Mouse (Mus musculus) gastrocnemius, postnatal 10 days (tissue): ENCODE results near the gene Pip4k2b. TPM values are rescaled to one million over a fixed set of nuclear protein-coding genes. Genes with fewer than 3 reads are reported as not detected.

ENCODE experiments used
- DNase-seq: peaks from one replicate; pipeline ENCODE4 v3.0.0; 2021; ENCODE audit warnings: mixed read lengths
- microRNA-seq, 2 experiments: library from miRNA; unstranded; fragments of <30 nt; microRNA quantifications; one replicate each; pipeline ENCODE4 v1.2.0; 2021
- total RNA-seq, 2 experiments: library from RNA; stranded (reverse); gene quantifications; 2 replicates each; pipeline ENCODE4 v1.2.3; 2021

The Pip4k2b gene
- total RNA-seq, 2 experiments from 2014 or later, result 46.8 to 49.7 TPM

GRCm38 (mm10) chr11:97666221-97666620 lies 78.3 kb downstream of the Pip4k2b start:
- no peak for DNase-seq

DNA sequence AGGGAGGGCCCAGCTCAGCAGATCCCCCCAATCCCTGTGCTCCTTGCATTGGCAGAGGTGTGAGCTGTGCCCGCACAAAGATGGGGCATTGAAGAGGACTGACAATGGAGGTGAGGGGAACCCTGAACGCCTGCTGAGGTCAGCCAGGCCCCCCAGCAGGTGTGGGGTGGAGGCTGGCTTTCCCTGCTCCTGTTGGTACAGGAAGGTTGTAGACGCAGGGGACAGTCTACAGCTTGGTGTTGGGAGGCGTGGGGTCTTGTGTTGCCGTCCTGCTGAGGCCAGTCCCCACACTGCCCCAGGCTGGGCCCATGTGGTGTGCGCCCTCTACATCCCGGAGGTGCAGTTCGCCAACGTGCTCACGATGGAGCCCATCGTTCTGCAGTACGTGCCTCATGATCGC lies 79.1 kb downstream of the Pip4k2b start:
- DNase-seq, result no peak

Small RNA genes lying within 50 kb of the gene (microRNA-seq; reads per million reads assigned to microRNA genes)
- gene Mir6927 (0 to 0.64 reads per million in 2 experiments), gene Mir8102 (0 reads per million in 2 experiments)

Other genes with a start within 250 kb of the Pip4k2b start
- not detected for gene 4933428G20Rik, start 244.4 kb downstream of the Pip4k2b start, total RNA-seq
- 1 to 10 TPM; 1.1 to 1.4 TPM for gene Srcin1, start 168.5 kb downstream of the Pip4k2b start, total RNA-seq
- under 1 TPM; 0.59 to 0.68 TPM for gene Epop, start 115.0 kb downstream of the Pip4k2b start, total RNA-seq
- gene Mllt6, start 81.3 kb downstream of the Pip4k2b start, total RNA-seq, result 10 to 100 TPM; 32.2 to 32.4 TPM
- gene Cisd3, start 58.9 kb downstream of the Pip4k2b start, total RNA-seq, result 10 to 100 TPM; 84.5 to 99.4 TPM
- gene Pcgf2, start 44.2 kb downstream of the Pip4k2b start, total RNA-seq, result 10 to 100 TPM; 11.9 to 18.6 TPM
- gene Psmb3, start 41.3 kb downstream of the Pip4k2b start, total RNA-seq, result 100 to 1,000 TPM; 174 to 190 TPM
- 1 to 10 TPM; 8.4 to 9.7 TPM for gene Cwc25, start 21.9 kb upstream of the Pip4k2b start, total RNA-seq
- gene 1700001P01Rik, start 31.2 kb upstream of the Pip4k2b start, total RNA-seq, result not detected
- gene Rpl23, start 37.7 kb upstream of the Pip4k2b start, total RNA-seq, result 100 to 1,000 TPM; 793 to 832 TPM
- 10 to 100 TPM; 46.3 to 68.4 TPM for gene Lasp1, start 54.3 kb upstream of the Pip4k2b start, total RNA-seq
- gene B230217C12Rik, start 96.1 kb upstream of the Pip4k2b start, total RNA-seq, result 1 to 10 TPM in 1 of 2 experiments, under 1 TPM in 1; 0.95 to 1.1 TPM
- gene Fbxo47, start 139.4 kb upstream of the Pip4k2b start, total RNA-seq, result under 1 TPM; 0.31 to 0.56 TPM
- 10 to 100 TPM in 1 of 2 experiments, 1 to 10 TPM in 1; 8.3 to 10.7 TPM for gene Plxdc1, start 241.7 kb upstream of the Pip4k2b start, total RNA-seq